Mouse (Mus musculus) heart, embryonic 13.5 days (tissue): ENCODE data around the gene Prss44. TPM values are rescaled to one million over a fixed set of nuclear protein-coding genes. Genes with fewer than 3 reads are reported as not detected.
"Not testable (repeated sequence)": the region's sequence is repeated elsewhere in the genome, so short reads cannot be mapped to it uniquely, and the experiment has no call there.

Experiments
- ATAC-seq: fragments of 200-750 bp; cut with Nextera tagmentation; 2 replicates; pipeline ENCODE4 v1.8.0; 2017; ENCODE audit warnings: moderate TSS enrichment; ENCODE audit not compliant: insufficient number of reproducible peaks, low FRiP score, low TSS enrichment; ENCODE audit errors: extremely low read depth
- H3K27ac ChIP-seq: fragments of 300-500 bp; sonication (generic); replicated peaks from 2 replicates; pipeline ENCODE4 v1.5.1; 2015; ENCODE audit warnings: moderate library complexity, mild to moderate bottlenecking, inconsistent platforms
- H3K27me3 ChIP-seq: fragments of 300-500 bp; sonication (generic); replicated peaks from 2 replicates; pipeline ENCODE4 v1.6.1; 2015; ENCODE audit warnings: mild to moderate bottlenecking, inconsistent platforms
- H3K36me3 ChIP-seq: fragments of 300-500 bp; sonication (generic); 2 replicates; pipeline ENCODE4 v1.6.1; 2015; ENCODE audit warnings: mild to moderate bottlenecking, inconsistent platforms
- H3K4me1 ChIP-seq: fragments of 300-500 bp; sonication (generic); 2 replicates; pipeline ENCODE4 v1.6.1; 2015; ENCODE audit warnings: inconsistent platforms
- H3K4me2 ChIP-seq: fragments of 300-500 bp; sonication (generic); 2 replicates; pipeline ENCODE4 v1.6.1; 2015; ENCODE audit warnings: inconsistent platforms, mild to moderate bottlenecking, moderate library complexity
- H3K4me3 ChIP-seq: fragments of 300-500 bp; sonication (generic); 2 replicates; pipeline ENCODE4 v1.5.1; 2015; ENCODE audit warnings: moderate library complexity, mild to moderate bottlenecking, inconsistent platforms
- H3K9ac ChIP-seq: fragments of 300-500 bp; sonication (generic); 2 replicates; pipeline ENCODE4 v1.6.1; 2015; ENCODE audit warnings: inconsistent platforms, mild to moderate bottlenecking, moderate library complexity
- H3K9me3 ChIP-seq: fragments of 300-500 bp; sonication (generic); 2 replicates; pipeline ENCODE4 v1.6.1; 2016; ENCODE audit warnings: inconsistent platforms
- WGBS: fragments of 180-500 bp; shearing (Covaris S2); methylation state at CpG from one replicate; pipeline ENCODE4 v1.1.7; 2015; ENCODE audit warnings: mixed read lengths; 5-methylcytosine and 5-hydroxymethylcytosine counted together
- polyA plus RNA-seq: library from polyadenylated mRNA; unstranded; fragments of >200 nt; fragmentation: Nextera tagmentation; extraction: Ambion mirVana; gene quantifications from 2 replicates; pipeline ENCODE4 v1.2.1, GENCODE M21; 2015

Gene Prss44
- polyA plus RNA-seq, 1 experiment from 2014 or later: not detected

GRCm38 (mm10) chr9:110790462-110790861 lies 23.3 kb upstream of the Prss44 start:
- no peak for ATAC-seq
- no peak overlapping the region for H3K9ac ChIP-seq
- no peaks in the 10 kb centered on the region for H3K36me3 ChIP-seq
- no peaks in the 10 kb centered on the region for H3K27me3 ChIP-seq
- no peak overlapping the region for H3K27ac ChIP-seq
- H3K4me1 ChIP-seq: 0 out of 2 replicates have a peak, but pooled peaks cover 3% of the 10 kb centered on the region
- 61% methylated on average over 4 of the region's 4 CpGs for WGBS
- H3K4me3 ChIP-seq: no peak overlapping the region
- no peaks in the 10 kb centered on the region for H3K9me3 ChIP-seq
- H3K4me2 ChIP-seq: no peak overlapping the region

GRCm38 (mm10) chr9:110797013-110797412 lies 16.8 kb upstream of the Prss44 start:
- no peak overlapping the region for H3K4me2 ChIP-seq
- no peaks in the 10 kb centered on the region for H3K9me3 ChIP-seq
- WGBS: 82% methylated on average over 10 of the region's 10 CpGs
- H3K4me3 ChIP-seq: no peak overlapping the region
- H3K4me1 ChIP-seq: 0 out of 2 replicates have a peak, but pooled peaks cover 4% of the 10 kb centered on the region
- H3K9ac ChIP-seq: no peak overlapping the region
- no peaks in the 10 kb centered on the region for H3K27me3 ChIP-seq
- ATAC-seq: no peak
- no peak overlapping the region for H3K27ac ChIP-seq
- no peaks in the 10 kb centered on the region for H3K36me3 ChIP-seq

- WGBS: 87% methylated on average over 14 of the region's 14 CpGs
- no peak within 1 kb of the TSS for H3K27ac ChIP-seq
- 0 out of 2 replicates have a peak, but pooled peaks cover 4% of the 10 kb centered on the region for H3K4me1 ChIP-seq
- no peaks in the 10 kb centered on the region for H3K36me3 ChIP-seq
- H3K4me3 ChIP-seq: no peak within 1 kb of the TSS
- no peaks in the 10 kb centered on the region for H3K27me3 ChIP-seq
- H3K4me2 ChIP-seq: no peak within 1 kb of the TSS
- no peak for ATAC-seq
- no peaks in the 10 kb centered on the region for H3K9me3 ChIP-seq
- H3K9ac ChIP-seq: no peak within 1 kb of the TSS
These were observed 15.9 kb upstream of the Prss44 start, which contains the start of gene Prss42 for GRCm38 (mm10) chr9:110797866-110798265. Gene Prss42 (plus strand): TSS chr9:110798166.

- 0 out of 2 replicates have a peak, but pooled peaks cover under 1% of the 10 kb centered on the region for H3K4me1 ChIP-seq
- H3K27me3 ChIP-seq: no peaks in the 10 kb centered on the region
- 78% methylated on average over 8 of the region's 8 CpGs for WGBS
- no peak for ATAC-seq
- H3K9me3 ChIP-seq: peaks cover 3% of the 10 kb centered on the region; the same call in 1 of the 2 replicates
- H3K4me2 ChIP-seq: no peak overlapping the region
- no peak overlapping the region for H3K27ac ChIP-seq
- no peak overlapping the region for H3K9ac ChIP-seq
- no peak overlapping the region for H3K4me3 ChIP-seq
- no peaks in the 10 kb centered on the region for H3K36me3 ChIP-seq
These were observed 12.8 kb upstream of the Prss44 start for GRCm38 (mm10) chr9:110800834-110801479.

GRCm38 (mm10) chr9:110803294-110803693 lies 10.5 kb upstream of the Prss44 start:
- Histone ChIP-seq H3K27me3 (no peaks in the 10 kb centered on the region), H3K36me3 (no peaks in the 10 kb centered on the region), H3K4me1 (no peaks in the 10 kb centered on the region), H3K4me2 (no peak overlapping the region), H3K27ac (no peak overlapping the region), H3K9ac (no peak overlapping the region), H3K9me3 (peaks cover 3% of the 10 kb centered on the region; the same call in 1 of the 2 replicates), H3K4me3 (no peak overlapping the region)
- no peak for ATAC-seq
- 65% methylated on average over 4 of the region's 4 CpGs for WGBS

- Histone ChIP-seq H3K4me1 (no peaks in the 10 kb centered on the region), H3K9me3 (peaks cover 1% of the 10 kb centered on the region; the same call in 1 of the 2 replicates), H3K36me3 (no peaks in the 10 kb centered on the region), H3K4me3 (no peak overlapping the region), H3K9ac (no peak overlapping the region), H3K4me2 (no peak overlapping the region), H3K27me3 (peaks cover 13% of the 10 kb centered on the region), H3K27ac (no peak overlapping the region)
- ATAC-seq: no peak
- 67% methylated on average over 4 of the region's 4 CpGs for WGBS
These were observed 3.7 kb upstream of the Prss44 start for GRCm38 (mm10) chr9:110810051-110810450.

- not testable (repeated sequence) for H3K27ac ChIP-seq, H3K4me2 ChIP-seq, H3K9me3 ChIP-seq, H3K36me3 ChIP-seq, H3K4me1 ChIP-seq, H3K4me3 ChIP-seq, ATAC-seq, H3K9ac ChIP-seq
- H3K27me3 ChIP-seq: peaks cover 41% of the 10 kb centered on the region
These were observed 6.8 kb downstream of the Prss44 start for GRCm38 (mm10) chr9:110820546-110820945.

- H3K9me3 ChIP-seq: no peaks in the 10 kb centered on the region
- H3K4me3 ChIP-seq: no peak overlapping the region
- no peak for ATAC-seq
- WGBS: 79% methylated on average over 7 of the region's 7 CpGs
- H3K9ac ChIP-seq: no peak overlapping the region
- H3K36me3 ChIP-seq: no peaks in the 10 kb centered on the region
- no peaks in the 10 kb centered on the region for H3K4me1 ChIP-seq
- no peak overlapping the region for H3K27ac ChIP-seq
- H3K27me3 ChIP-seq: peaks cover 36% of the 10 kb centered on the region
- H3K4me2 ChIP-seq: no peak overlapping the region
These were observed 7.6 kb downstream of the Prss44 start for GRCm38 (mm10) chr9:110821436-110821835.

GRCm38 (mm10) chr9:110825426-110825825 lies 11.6 kb downstream of the Prss44 start:
- ATAC-seq: no peak
- peaks cover 25% of the 10 kb centered on the region for H3K27me3 ChIP-seq
- no peaks in the 10 kb centered on the region for H3K4me1 ChIP-seq
- H3K9ac ChIP-seq: no peak overlapping the region
- no peak overlapping the region for H3K27ac ChIP-seq
- WGBS: 62% methylated on average over 4 of the region's 4 CpGs
- H3K36me3 ChIP-seq: no peaks in the 10 kb centered on the region
- no peak overlapping the region for H3K4me2 ChIP-seq
- no peak overlapping the region for H3K4me3 ChIP-seq
- H3K9me3 ChIP-seq: no peaks in the 10 kb centered on the region

GRCm38 (mm10) chr9:110825832-110826231 lies 12.0 kb downstream of the Prss44 start:
- no peak overlapping the region for H3K4me3 ChIP-seq
- 68% methylated on average over 7 of the region's 7 CpGs for WGBS
- no peak for ATAC-seq
- no peaks in the 10 kb centered on the region for H3K9me3 ChIP-seq
- H3K4me1 ChIP-seq: no peaks in the 10 kb centered on the region
- no peak overlapping the region for H3K9ac ChIP-seq
- no peak overlapping the region for H3K4me2 ChIP-seq
- H3K36me3 ChIP-seq: no peaks in the 10 kb centered on the region
- peaks cover 25% of the 10 kb centered on the region for H3K27me3 ChIP-seq
- no peak overlapping the region for H3K27ac ChIP-seq

GRCm38 (mm10) chr9:110826390-110826789 lies 12.6 kb downstream of the Prss44 start, which contains the start of gene Prss43:
Gene Prss43 (plus strand): TSS chr9:110826690.
- Histone ChIP-seq H3K27ac (no peak within 1 kb of the TSS), H3K4me2 (no peak within 1 kb of the TSS)
- no peak for ATAC-seq

GRCm38 (mm10) chr9:110833021-110833420 lies 19.2 kb downstream of the Prss44 start:
- Histone ChIP-seq H3K9ac (no peak overlapping the region), H3K4me1 (peaks cover 6% of the 10 kb centered on the region; the same call in 1 of the 2 replicates), H3K4me3 (no peak overlapping the region), H3K27ac (no peak overlapping the region), H3K9me3 (no peaks in the 10 kb centered on the region), H3K4me2 (no peak overlapping the region), H3K27me3 (peaks cover 10% of the 10 kb centered on the region; the same call in 1 of the 2 replicates), H3K36me3 (no peaks in the 10 kb centered on the region)
- ATAC-seq: no peak
- WGBS: 59% methylated on average over 5 of the region's 5 CpGs

More at GRCm38 (mm10) chr9:110826390-110826789, 12.6 kb downstream of the Prss44 start, which contains the start of gene Prss43:
- WGBS: 57% methylated on average over 3 of the region's 3 CpGs
- H3K4me3 ChIP-seq: no peak within 1 kb of the TSS
- H3K4me1 ChIP-seq: no peaks in the 10 kb centered on the region
- no peaks in the 10 kb centered on the region for H3K9me3 ChIP-seq
- no peak within 1 kb of the TSS for H3K9ac ChIP-seq
- no peaks in the 10 kb centered on the region for H3K36me3 ChIP-seq
- H3K27me3 ChIP-seq: peaks cover 26% of the 10 kb centered on the region
